Mouse (Mus musculus) myocyte (in vitro differentiated cells): ENCODE measurements around the gene S100a6. TPM values are rescaled to one million over a fixed set of nuclear protein-coding genes. Genes with fewer than 3 reads are reported as not detected.

ENCODE experiments used
- H3K27me3 ChIP-seq: one replicate; pipeline ENCODE4 v1.6.1; 2011; ENCODE audit not compliant: control insufficient read depth, insufficient read depth, insufficient read length
- H3K36me3 ChIP-seq: one replicate; pipeline ENCODE4 v1.6.1; 2011; ENCODE audit not compliant: control insufficient read depth, insufficient read depth
- H3K4me2 ChIP-seq: one replicate; pipeline ENCODE4 v1.6.1; 2011; ENCODE audit warnings: low read depth, control low read depth
- H3K4me3 ChIP-seq: one replicate; pipeline ENCODE4 v1.5.1; 2011; ENCODE audit warnings: mild to moderate bottlenecking, control low read depth, moderate library complexity
- H3K79me2 ChIP-seq: one replicate; pipeline ENCODE4 v1.6.1; 2011; ENCODE audit not compliant: control insufficient read depth, insufficient read depth
- H3ac ChIP-seq: one replicate; pipeline ENCODE4 v1.6.1; 2011; ENCODE audit not compliant: control insufficient read depth, insufficient read length
- CEBPB ChIP-seq: IDR thresholded peaks from 2 replicates; pipeline ENCODE4 v1.6.1; 2011; ENCODE audit warnings: mild to moderate bottlenecking, moderate library complexity; ENCODE audit not compliant: poor library complexity, insufficient read depth, severe bottlenecking
- E2F4 ChIP-seq: IDR thresholded peaks from one replicate; pipeline ENCODE4 v1.6.1; 2011; ENCODE audit warnings: mild to moderate bottlenecking, control low read depth, moderate library complexity; ENCODE audit not compliant: insufficient read depth
- MAX ChIP-seq: IDR thresholded peaks from one replicate; pipeline ENCODE4 v1.6.1; 2011; ENCODE audit warnings: low read depth, mild to moderate bottlenecking, control low read depth
- MYOD1 ChIP-seq, 3 experiments: IDR thresholded peaks; one replicate each; pipeline ENCODE4 v1.6.1; 2011; ENCODE audit warnings: control low read depth in 2 of 3, low read depth in 2 of 3, mild to moderate bottlenecking in 2 of 3, moderate library complexity in 1 of 3; ENCODE audit not compliant: insufficient read length in 2 of 3, control insufficient read depth in 1 of 3
- MYOG ChIP-seq, 3 experiments: IDR thresholded peaks; one replicate each; pipeline ENCODE4 v1.6.1; 2011; ENCODE audit warnings: control low read depth in 2 of 3, low read depth in 2 of 3, mild to moderate bottlenecking in 2 of 3; ENCODE audit not compliant: insufficient read length in 2 of 3, control insufficient read depth in 1 of 3, insufficient read depth in 1 of 3
- POLR2A ChIP-seq: IDR thresholded peaks from one replicate; pipeline ENCODE4 v1.6.1; 2011; ENCODE audit warnings: low read depth, mild to moderate bottlenecking, control low read depth, moderate library complexity; ENCODE audit not compliant: insufficient read length
- POLR2AphosphoS2 ChIP-seq: IDR thresholded peaks from one replicate; pipeline ENCODE4 v1.6.1; 2011; ENCODE audit warnings: low read depth, control low read depth; ENCODE audit not compliant: insufficient read length
- REST ChIP-seq: IDR thresholded peaks from one replicate; pipeline ENCODE4 v1.6.1; 2011; ENCODE audit warnings: mild to moderate bottlenecking, control low read depth, moderate library complexity; ENCODE audit not compliant: insufficient read depth, insufficient read length
- SRF ChIP-seq: IDR thresholded peaks from one replicate; pipeline ENCODE4 v1.6.1; 2011; ENCODE audit warnings: low read depth; ENCODE audit not compliant: control insufficient read depth, insufficient read length
- TCF12 ChIP-seq: IDR thresholded peaks from one replicate; pipeline ENCODE4 v1.6.1; 2011; ENCODE audit warnings: mild to moderate bottlenecking, control low read depth; ENCODE audit not compliant: poor library complexity, insufficient read depth, severe bottlenecking
- TCF3 ChIP-seq: IDR thresholded peaks from one replicate; pipeline ENCODE4 v1.6.1; 2011; ENCODE audit warnings: low read depth, control low read depth; ENCODE audit not compliant: insufficient read length
- USF1 ChIP-seq: IDR thresholded peaks from one replicate; pipeline ENCODE4 v1.6.1; 2011; ENCODE audit warnings: low read depth, mild to moderate bottlenecking, control low read depth, moderate library complexity
- polyA plus RNA-seq: library from polyadenylated mRNA; unstranded; fragments of >200 nt; fragmentation: generic; extraction: Trizol; gene quantifications from one replicate; pipeline ENCODE4 v1.2.1, GENCODE M21; 2012; ENCODE audit warnings: missing spikeins

The S100a6 gene
- polyA plus RNA-seq, 1 experiment: 2,472 TPM

DNA sequence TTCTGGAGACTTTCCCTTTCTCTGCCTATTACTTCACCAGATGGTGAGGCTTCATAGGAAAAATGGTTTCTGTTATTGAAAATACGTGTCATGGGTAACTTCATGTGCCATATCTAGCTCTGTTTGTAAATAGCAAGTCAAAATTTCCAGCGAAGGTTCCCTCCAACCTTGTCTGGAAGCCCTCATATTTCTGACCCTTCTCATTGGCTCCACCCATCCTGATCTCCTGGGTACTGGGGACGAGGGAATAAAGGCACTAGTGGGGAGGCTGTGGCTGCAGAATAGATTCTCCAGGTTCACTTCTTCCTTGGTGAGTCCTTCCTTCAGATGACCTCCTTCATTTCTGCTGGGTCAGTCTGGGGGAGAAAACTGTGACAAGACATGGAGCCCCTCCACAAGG lies 4.5 kb upstream of the S100a6 start, which contains the start of gene S100a5:
S100a5 (plus strand) TSS at position 301 of the 400 bp plus-strand sequence.
- no peak within 1 kb of the TSS for H3ac ChIP-seq
- no peaks in the 10 kb centered on the region for H3K27me3 ChIP-seq
- H3K4me2 ChIP-seq: no peak within 1 kb of the TSS
- no peak for TF ChIP-seq E2F4
- TF ChIP-seq USF1: no peak
- no peak for TF ChIP-seq MYOG (IDR thresholded peaks at IDR 0.05; ENCODE audit: control insufficient read depth in 1 of 3, insufficient read depth in 1 of 3, insufficient read length in 2 of 3, low read depth in 2 of 3)
- TF ChIP-seq SRF: no peak
- TF ChIP-seq POLR2AphosphoS2: no peak
- TF ChIP-seq MYOD1 (IDR thresholded peaks at IDR 0.05; ENCODE audit: control insufficient read depth in 1 of 3, insufficient read length in 2 of 3, low read depth in 2 of 3): no peak
- TF ChIP-seq MAX: no peak
- TF ChIP-seq TCF3: no peak
- no peak for TF ChIP-seq TCF12
- TF ChIP-seq POLR2A: no peak
- no peak for TF ChIP-seq CEBPB
- TF ChIP-seq REST: no peak
- peaks cover 27% of the 10 kb centered on the region for H3K79me2 ChIP-seq
- H3K36me3 ChIP-seq: no peaks in the 10 kb centered on the region
- H3K4me3 ChIP-seq: no peak within 1 kb of the TSS

DNA sequence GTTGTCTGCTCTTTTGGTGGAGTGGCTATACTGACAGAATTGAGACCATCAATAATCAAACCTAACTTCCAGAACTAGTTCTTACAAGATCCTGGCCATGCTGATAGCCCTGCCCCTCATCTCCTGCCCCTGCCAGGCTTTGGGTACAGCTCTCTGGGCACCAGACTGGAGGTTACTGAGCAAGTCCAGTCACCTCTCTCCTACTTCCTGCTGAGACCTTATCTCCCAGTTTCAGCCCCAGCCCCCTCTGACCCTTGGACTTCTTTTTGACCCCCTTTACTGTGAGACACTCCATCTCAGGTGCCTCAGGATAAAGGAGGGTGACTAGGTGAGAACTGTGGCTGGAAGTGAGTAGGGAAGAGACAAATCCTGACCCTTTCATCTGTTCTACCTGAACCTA lies 3.6 kb upstream of the S100a6 start:
- no peak overlapping the region for H3K4me3 ChIP-seq
- no peak overlapping the region for H3K4me2 ChIP-seq
- peaks cover 29% of the 10 kb centered on the region for H3K79me2 ChIP-seq
- H3K36me3 ChIP-seq: peaks cover 4% of the 10 kb centered on the region
- H3ac ChIP-seq: no peak overlapping the region
- no peak for TF ChIP-seq CEBPB
- no peak for TF ChIP-seq TCF12
- TF ChIP-seq USF1: no peak
- TF ChIP-seq POLR2A: no peak
- no peak for TF ChIP-seq MYOG (IDR thresholded peaks at IDR 0.05; ENCODE audit: control insufficient read depth in 1 of 3, insufficient read depth in 1 of 3, insufficient read length in 2 of 3, low read depth in 2 of 3)
- no peak for TF ChIP-seq TCF3
- no peak for TF ChIP-seq REST
- TF ChIP-seq E2F4: no peak
- TF ChIP-seq SRF: no peak
- no peaks in the 10 kb centered on the region for H3K27me3 ChIP-seq

DNA sequence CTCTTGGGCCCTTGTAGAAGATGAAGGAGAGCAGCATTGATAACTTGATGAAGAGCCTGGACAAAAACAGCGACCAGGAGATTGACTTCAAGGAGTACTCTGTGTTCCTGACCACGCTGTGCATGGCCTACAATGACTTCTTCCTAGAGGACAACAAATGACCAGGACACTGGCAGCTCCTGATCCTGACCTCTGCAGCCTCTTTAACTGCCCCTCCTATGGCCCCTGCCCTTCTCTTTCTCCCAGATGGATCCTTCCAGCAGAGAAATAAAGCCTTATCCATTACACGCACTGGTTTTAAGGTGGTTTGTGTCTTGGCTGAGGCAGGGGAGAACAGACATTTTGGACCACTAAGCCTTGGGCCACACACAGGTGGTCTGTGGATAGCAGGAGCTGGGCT lies 1.2 kb upstream of the S100a6 start:
- H3K36me3 ChIP-seq: peaks cover 24% of the 10 kb centered on the region
- TF ChIP-seq E2F4 (no peak), TCF12 (no peak), POLR2AphosphoS2 (no peak), TCF3 (no peak), REST (no peak), MYOG (IDR thresholded peaks at IDR 0.05; ENCODE audit: control insufficient read depth in 1 of 3, insufficient read depth in 1 of 3, insufficient read length in 2 of 3, low read depth in 2 of 3) (no peak), USF1 (no peak), MYOD1 (IDR thresholded peaks at IDR 0.05; ENCODE audit: control insufficient read depth in 1 of 3, insufficient read length in 2 of 3, low read depth in 2 of 3) (no peak), CEBPB (no peak), POLR2A (no peak), SRF (no peak), MAX (no peak)

DNA sequence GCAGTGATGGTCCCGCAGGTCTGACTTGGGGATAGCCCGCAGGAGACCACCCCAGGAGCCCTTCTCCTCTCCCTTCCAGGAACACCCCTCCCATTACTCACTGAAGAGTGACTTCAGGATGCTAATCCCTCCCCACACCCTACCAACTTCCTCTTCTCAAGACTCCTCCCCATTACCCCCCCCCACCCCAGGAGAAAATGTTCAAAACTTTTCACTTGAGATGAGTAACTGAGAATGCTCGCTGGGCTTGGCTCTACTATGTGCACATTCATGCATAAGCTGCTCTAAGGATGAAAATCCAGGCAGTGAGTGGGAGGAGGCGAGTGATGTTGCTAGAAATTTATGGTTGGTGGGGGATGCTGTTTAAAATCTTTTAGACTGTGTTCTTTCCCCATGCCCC lies 621 bp upstream of the S100a6 start:
- H3K27me3 ChIP-seq: no peaks in the 10 kb centered on the region
- no peak overlapping the region for H3ac ChIP-seq
- peaks cover 29% of the 10 kb centered on the region for H3K79me2 ChIP-seq
- peak overlapping the region; percentile 90 for H3K4me2 ChIP-seq
- TF ChIP-seq TCF12: no peak
- TF ChIP-seq MYOD1 (IDR thresholded peaks at IDR 0.05; ENCODE audit: control insufficient read depth in 1 of 3, insufficient read length in 2 of 3, low read depth in 2 of 3): no peak
- TF ChIP-seq SRF: no peak
- no peak for TF ChIP-seq TCF3
- no peak for TF ChIP-seq E2F4
- TF ChIP-seq USF1: no peak
- no peak for TF ChIP-seq CEBPB
- no peak for TF ChIP-seq REST
- no peak for TF ChIP-seq POLR2A
- TF ChIP-seq POLR2AphosphoS2: no peak
- no peak for TF ChIP-seq MAX
- TF ChIP-seq MYOG (IDR thresholded peaks at IDR 0.05; ENCODE audit: control insufficient read depth in 1 of 3, insufficient read depth in 1 of 3, insufficient read length in 2 of 3, low read depth in 2 of 3): no peak
- H3K4me3 ChIP-seq: peak overlapping the region; percentile 99
- peaks cover 30% of the 10 kb centered on the region for H3K36me3 ChIP-seq

More for the DNA sequence above, 1.2 kb upstream of the S100a6 start:
- Histone ChIP-seq H3K27me3 (no peaks in the 10 kb centered on the region), H3K4me3 (peak overlapping the region; percentile 99), H3K4me2 (peak overlapping the region; percentile 90), H3ac (no peak overlapping the region), H3K79me2 (peaks cover 29% of the 10 kb centered on the region)

DNA sequence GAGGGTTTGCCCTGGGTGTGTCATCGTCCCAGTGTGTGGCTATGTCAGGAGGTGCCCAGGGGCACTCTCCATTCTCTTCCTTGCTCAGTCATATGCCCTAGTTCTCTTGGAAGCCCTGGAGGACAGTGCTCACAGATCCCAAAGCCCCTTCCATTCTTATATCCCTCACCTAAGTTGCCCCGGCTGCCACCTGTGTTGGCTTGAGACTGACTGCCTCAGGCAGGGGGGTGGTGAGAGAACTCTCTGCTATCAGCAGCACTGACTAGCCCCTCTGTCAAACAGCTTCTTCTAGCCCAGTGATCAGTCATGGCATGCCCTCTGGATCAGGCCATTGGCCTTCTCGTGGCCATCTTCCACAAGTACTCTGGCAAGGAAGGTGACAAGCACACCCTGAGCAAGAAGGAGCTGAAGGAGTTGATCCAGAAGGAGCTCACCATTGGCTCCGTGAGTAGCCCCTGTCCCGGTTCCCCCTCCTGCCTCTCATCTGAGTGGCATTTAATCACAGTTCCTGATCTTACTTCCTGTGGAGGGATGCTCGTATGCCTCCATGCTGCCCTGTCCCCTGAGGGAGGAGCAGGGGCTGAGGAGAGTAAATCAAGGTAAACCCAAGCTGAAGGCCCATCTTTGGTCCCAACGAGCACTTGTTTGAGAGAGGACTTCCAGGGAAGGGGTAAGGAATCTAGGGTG lies 922 bp downstream of the S100a6 start:
- H3K27me3 ChIP-seq: no peaks in the 10 kb centered on the region
- H3K36me3 ChIP-seq: peaks cover 45% of the 10 kb centered on the region
- peak overlapping the region; percentile 99 for H3K4me3 ChIP-seq
- peak overlapping the region; percentile 30 for H3ac ChIP-seq
- H3K79me2 ChIP-seq: peaks cover 29% of the 10 kb centered on the region
- H3K4me2 ChIP-seq: peak overlapping the region; percentile 90
- TF ChIP-seq CEBPB (no peak), POLR2A (peak; percentile 11)
